11 mouse cellular contexts compared by ENCODE assay signal in genomic region chr2:161570236-161570995, GRCm38 (mm10).
DNase-seq lines count a peak whose midpoint lies in the region; ATAC-seq lines count a peak whose summit lies in the region.
"Had no signal": no experiment of that assay in that cellular context is flagged by ENCODE, and none has a peak within 500 bp of the region (broad histone marks: within the 10 kb centered on the region; RNA-seq: fewer than 3 reads in every experiment).

No protein-coding gene starts in this region.

- no peaks in the 10 kb centered on the region for H3K36me3 ChIP-seq in limb, embryonic 13.5 days
- no peaks in the 10 kb centered on the region for H3K36me3 ChIP-seq in limb, embryonic 10.5 days
- H3K36me3 ChIP-seq in hindbrain, embryonic 13.5 days = no peaks in the 10 kb centered on the region
- H3K36me3 ChIP-seq: embryonic facial prominence, embryonic 13.5 days; hindbrain, embryonic 15.5 days had no signal

- peaks cover 9% of the 10 kb centered on the region; the same call in 1 of the 2 replicates for H3K4me1 ChIP-seq in limb, embryonic 13.5 days
- no peaks in the 10 kb centered on the region for H3K4me1 ChIP-seq in limb, embryonic 10.5 days
- H3K4me1 ChIP-seq in hindbrain, embryonic 13.5 days (replicated peaks) = 0 out of 2 replicates have a peak, but pooled peaks cover 2% of the 10 kb centered on the region

- DNase-seq in adrenal gland, adult 2 months = peak; percentile 39
- DNase-seq in adrenal gland, adult 8-10 months = no peak
- DNase-seq in limb, embryonic 10.5 days (ENCODE audit: low spot score) = no peak
- peak; percentile 20 to 23 for DNase-seq in heart, postnatal 14 days
- peak; percentile 43 for DNase-seq in lung, postnatal 36 days
- no peak for DNase-seq in thymus, postnatal 36 days

- no peak overlapping the region for H3K27ac ChIP-seq in limb, embryonic 13.5 days
- no peak overlapping the region for H3K27ac ChIP-seq in limb, embryonic 10.5 days
- no peak overlapping the region for H3K27ac ChIP-seq in hindbrain, embryonic 13.5 days
- H3K27ac ChIP-seq: embryonic facial prominence, embryonic 13.5 days; hindbrain, embryonic 15.5 days; macrophage had no signal

- H3K4me3 ChIP-seq in limb, embryonic 13.5 days = no peak overlapping the region
- no peak overlapping the region for H3K4me3 ChIP-seq in limb, embryonic 10.5 days
- H3K4me3 ChIP-seq in hindbrain, embryonic 13.5 days = no peak overlapping the region
- H3K4me3 ChIP-seq: embryonic facial prominence, embryonic 13.5 days; hindbrain, embryonic 15.5 days had no signal

- H3K4me2 ChIP-seq in limb, embryonic 13.5 days (replicated peaks) = no peak overlapping the region
- H3K4me2 ChIP-seq in hindbrain, embryonic 13.5 days = no peak overlapping the region
- H3K4me2 ChIP-seq: embryonic facial prominence, embryonic 13.5 days; hindbrain, embryonic 15.5 days had no signal

- H3K9me3 ChIP-seq in limb, embryonic 13.5 days = no peaks in the 10 kb centered on the region
- H3K9me3 ChIP-seq in limb, embryonic 10.5 days (replicated peaks) = no peaks in the 10 kb centered on the region
- no peaks in the 10 kb centered on the region for H3K9me3 ChIP-seq in hindbrain, embryonic 13.5 days
- H3K9me3 ChIP-seq: embryonic facial prominence, embryonic 13.5 days; hindbrain, embryonic 15.5 days had no signal

- H3K9ac ChIP-seq in limb, embryonic 13.5 days = no peak overlapping the region
- no peak overlapping the region for H3K9ac ChIP-seq in hindbrain, embryonic 13.5 days
- H3K9ac ChIP-seq: embryonic facial prominence, embryonic 13.5 days; hindbrain, embryonic 15.5 days had no signal

- WGBS in limb, embryonic 13.5 days = 44% methylated on average over 10 of the region's 10 CpGs
- WGBS in limb, embryonic 10.5 days = 77% methylated on average over 10 of the region's 10 CpGs
- 73% methylated on average over 10 of the region's 10 CpGs for WGBS in hindbrain, embryonic 13.5 days

- intact Hi-C loops in heart, postnatal 14 days (cut with DNase I) = no loop called here

- no peaks in the 10 kb centered on the region for H3K27me3 ChIP-seq in limb, embryonic 13.5 days
- no peaks in the 10 kb centered on the region for H3K27me3 ChIP-seq in limb, embryonic 10.5 days (ENCODE audit: low read depth, poor library complexity, severe bottlenecking)
- H3K27me3 ChIP-seq in hindbrain, embryonic 13.5 days = no peaks in the 10 kb centered on the region
- H3K27me3 ChIP-seq: embryonic facial prominence, embryonic 13.5 days; hindbrain, embryonic 15.5 days had no signal

- peak; percentile 54 for ATAC-seq in limb, embryonic 13.5 days (ENCODE audit: low FRiP score, low read depth)
- ATAC-seq in hindbrain, embryonic 13.5 days (ENCODE audit: low FRiP score) = no peak

Comparison
In these comparisons a context has a peak if more than half of its experiments do, and no peak if none do; other contexts are left out.
1. DNase-seq: peak in adrenal gland, adult 2 months (single experiment), heart, postnatal 14 days (2 of 2) and lung, postnatal 36 days (single experiment); none in adrenal gland, adult 8-10 months (single experiment), limb, embryonic 10.5 days (single experiment) and thymus, postnatal 36 days (0 of 2).